Comparison of ENCODE assay signal across 18 mouse cellular contexts in the genomic region with DNA sequence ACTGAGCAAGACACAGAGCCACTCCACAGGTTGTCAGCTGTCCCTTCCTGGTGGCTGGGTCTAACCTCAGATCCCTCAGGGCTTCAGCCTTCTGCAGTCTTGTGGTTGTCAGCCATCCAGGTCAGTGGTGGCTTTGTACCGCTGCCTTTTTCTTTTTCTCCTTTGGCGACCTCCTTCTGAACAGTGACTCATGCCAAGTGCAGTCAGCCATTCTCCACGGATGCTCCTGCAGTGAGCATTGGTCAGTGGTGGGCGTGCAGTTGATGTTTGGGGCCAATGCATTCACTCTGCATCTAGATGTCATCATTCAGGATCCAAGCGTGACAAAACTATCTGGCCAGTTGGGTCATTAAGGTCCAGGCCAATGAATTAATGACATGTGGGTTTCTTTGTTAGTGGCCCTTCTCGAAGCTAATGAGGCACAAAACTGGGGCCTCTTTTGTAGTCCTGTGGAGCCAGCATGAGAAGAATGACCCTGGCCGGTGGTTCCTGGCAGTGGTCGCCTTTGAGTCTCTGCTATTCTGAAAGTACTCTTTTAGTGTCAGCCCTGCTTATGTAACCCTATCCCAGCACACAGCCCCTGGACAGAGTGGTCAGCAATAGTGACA. TPM values are rescaled to one million over a fixed set of nuclear protein-coding genes. Genes with fewer than 3 reads are reported as not detected.
DNase-seq lines count a peak whose midpoint lies in the region; TF ChIP-seq lines count a peak whose summit lies in the region.
"Had no signal": no experiment of that assay in that cellular context is flagged by ENCODE, and none has a peak within 500 bp of the region (broad histone marks: within the 10 kb centered on the region; RNA-seq: fewer than 3 reads in every experiment).

No protein-coding gene starts in this region.

- no peaks in the 10 kb centered on the region for H3K9me3 ChIP-seq in limb, embryonic 10.5 days (replicated peaks)
- H3K9me3 ChIP-seq: embryonic facial prominence, embryonic 15.5 days; limb, embryonic 13.5 days; neural tube, embryonic 12.5 days had no signal

- no peaks in the 10 kb centered on the region for H3K36me3 ChIP-seq in limb, embryonic 10.5 days
- H3K36me3 ChIP-seq: embryonic facial prominence, embryonic 15.5 days; limb, embryonic 13.5 days; neural tube, embryonic 12.5 days had no signal

- peaks cover 36% of the 10 kb centered on the region for H3K27me3 ChIP-seq in limb, embryonic 10.5 days (ENCODE audit: low read depth, poor library complexity, severe bottlenecking)

- H3K4me1 ChIP-seq in limb, embryonic 10.5 days: peaks cover 45% of the 10 kb centered on the region

- WGBS in limb, embryonic 10.5 days: 64% methylated on average over 8 of the region's 8 CpGs

- TF ChIP-seq CTCF in layer of hippocampus, adult 2 months (conservative IDR thresholded peaks at IDR 0.05): no peak

- no peak overlapping the region for H3K4me3 ChIP-seq in layer of hippocampus, adult 2 months
- no peak overlapping the region for H3K4me3 ChIP-seq in limb, embryonic 10.5 days
- H3K4me3 ChIP-seq: embryonic facial prominence, embryonic 15.5 days; limb, embryonic 13.5 days; neural tube, embryonic 12.5 days had no signal

- DNase-seq in cerebellum, adult 9-11 months: peak; percentile 19
- DNase-seq in cerebellum, adult 9-10 months: no peak
- DNase-seq in layer of hippocampus, adult 2 months (ENCODE audit: low spot score in 2 of 2): peak in 1 of 2 experiments; percentile 33
- DNase-seq in layer of hippocampus, postnatal 25 days (ENCODE audit: extremely low spot score in 1 of 2, low spot score in 1 of 2): no peak
- DNase-seq in NIH3T3 (ENCODE audit: low read depth): peak; percentile 37
- no peak for DNase-seq in limb, embryonic 10.5 days (ENCODE audit: low spot score)
- no peak for DNase-seq in lung, postnatal 25 days (ENCODE audit: low spot score)
- no peak for DNase-seq in lung, postnatal 10 days
- DNase-seq: B cell, adult 2 months; cerebellum, adult 8-10 months; gastrocnemius, postnatal 36 days; kidney, adult 2 months; lung, adult 2 months had no signal

- peak overlapping the region; percentile 67 for H3K27ac ChIP-seq in layer of hippocampus, adult 2 months
- H3K27ac ChIP-seq in limb, embryonic 10.5 days: peak overlapping the region; percentile 36
- H3K27ac ChIP-seq: embryonic facial prominence, embryonic 15.5 days; limb, embryonic 13.5 days; neural tube, embryonic 12.5 days had no signal

RNA-seq across cellular contexts. Expression of gene Gcnt4, which starts 4.0 kb away (rescaled TPM):
- total RNA-seq in layer of hippocampus, adult 2 months (2021): 1 to 10 TPM; 1.8 to 2.1 TPM
- total RNA-seq in layer of hippocampus, postnatal 25 days (2021): 1 to 10 TPM; 1.6 to 2.4 TPM
- 0.41 and 0.68 TPM in 2 replicates for polyA plus RNA-seq in limb, embryonic 10.5 days (2016; fragmentation: Nextera tagmentation; extraction: Ambion mirVana)
- total RNA-seq: megakaryocyte-erythroid progenitor cell, adult 5-6 weeks; MEL had no signal

Comparison
In these comparisons a context has a peak if more than half of its experiments do, and no peak if none do; other contexts are left out.
1. DNase-seq: peak in cerebellum, adult 9-11 months (single experiment) and NIH3T3 (single experiment); none in cerebellum, adult 9-10 months (single experiment), layer of hippocampus, postnatal 25 days (0 of 2), limb, embryonic 10.5 days (single experiment), lung, postnatal 25 days (single experiment) and lung, postnatal 10 days (single experiment).